Mouse (Mus musculus) liver, embryonic 14.5 days (tissue): ENCODE data around the gene Cryzl1. TPM values are rescaled to one million over a fixed set of nuclear protein-coding genes. Genes with fewer than 3 reads are reported as not detected.

Experiments used
- ATAC-seq: fragments of 200-750 bp; cut with Nextera tagmentation; 2 replicates; pipeline ENCODE4 v1.8.0; 2017; ENCODE audit warnings: moderate number of reproducible peaks, mild to moderate bottlenecking, moderate library complexity; ENCODE audit not compliant: insufficient read depth
- DNase-seq, 3 experiments: peaks; one replicate each; pipeline ENCODE4 v3.0.0-alpha.2; 2012 to 2013; ENCODE audit warnings: low read depth in 3 of 3, low spot score in 3 of 3
- H3K27ac ChIP-seq: fragments of 300-500 bp; sonication (generic); 2 replicates; pipeline ENCODE4 v1.5.1; 2014; ENCODE audit warnings: moderate library complexity, mild to moderate bottlenecking, control low read depth, inconsistent platforms
- H3K27me3 ChIP-seq: fragments of 300-500 bp; sonication (generic); 2 replicates; pipeline ENCODE4 v1.6.1; 2014; ENCODE audit warnings: mild to moderate bottlenecking, low read length, moderate library complexity; ENCODE audit not compliant: control insufficient read depth, insufficient read depth
- H3K36me3 ChIP-seq: fragments of 300-500 bp; sonication (generic); replicated peaks from 2 replicates; pipeline ENCODE4 v1.6.1; 2014; ENCODE audit warnings: low read depth; ENCODE audit not compliant: control insufficient read depth, insufficient read depth
- H3K4me1 ChIP-seq, 2 experiments: fragments of 200-500 bp in 1 of 2; fragments of 300-500 bp in 1 of 2; sonication (generic) in 1 of 2; replicated peaks; 2 replicates each; pipeline ENCODE4 v1.6.1; 2012 to 2014; ENCODE audit warnings: antibody characterized with exemption in 1 of 2, inconsistent platforms in 1 of 2, low read length in 1 of 2; ENCODE audit not compliant: control insufficient read depth in 2 of 2, insufficient read depth in 2 of 2
- H3K4me2 ChIP-seq: fragments of 300-500 bp; sonication (generic); 2 replicates; pipeline ENCODE4 v1.6.1; 2014; ENCODE audit warnings: low read depth, mild to moderate bottlenecking, control low read depth, moderate library complexity
- H3K4me3 ChIP-seq, 2 experiments: fragments of 200-500 bp in 1 of 2; fragments of 300-500 bp in 1 of 2; sonication (generic) in 1 of 2; 2 replicates each; pipeline ENCODE4 v1.5.1; 2012 to 2014; ENCODE audit warnings: low read depth in 2 of 2, low read length in 2 of 2, mild to moderate bottlenecking in 2 of 2, control low read depth in 1 of 2, inconsistent platforms in 1 of 2, moderate library complexity in 1 of 2; ENCODE audit not compliant: insufficient read depth in 1 of 2
- H3K9ac ChIP-seq: fragments of 300-500 bp; sonication (generic); replicated peaks from 2 replicates; pipeline ENCODE4 v1.6.1; 2014; ENCODE audit warnings: mild to moderate bottlenecking, control low read depth, moderate library complexity
- H3K9me3 ChIP-seq: fragments of 300-500 bp; sonication (generic); 2 replicates; pipeline ENCODE4 v1.6.1; 2016; ENCODE audit warnings: low read length, mixed read lengths; ENCODE audit not compliant: control insufficient read depth
- CTCF ChIP-seq: IDR thresholded peaks from 2 replicates; pipeline ENCODE4 v1.5.1; 2016; ENCODE audit warnings: antibody characterized with exemption, low read depth, control low read depth
- EP300 ChIP-seq: IDR thresholded peaks from 2 replicates; pipeline ENCODE4 v1.6.1; 2016; ENCODE audit warnings: antibody characterized with exemption, low read depth
- WGBS: fragments of 180-500 bp; shearing (Covaris S2); extraction: QIAGEN DNeasy Blood & Tissue Kit; methylation state at CpG from one replicate; pipeline ENCODE4 v1.1.7; 2014; ENCODE audit not compliant: insufficient replicate concordance; 5-methylcytosine and 5-hydroxymethylcytosine counted together
- polyA plus RNA-seq, 2 experiments: library from polyadenylated mRNA; depleted of rRNA in 1 of 2; stranded (reverse) in 1 of 2; unstranded in 1 of 2; fragments of >200 nt; fragmentation: Nextera tagmentation in 1 of 2; extraction: Ambion mirVana in 1 of 2; gene quantifications; 2 replicates each; pipeline versions ENCODE4 v1.2.1 to v1.2.3; 2012 to 2014

The Cryzl1 gene
- polyA plus RNA-seq, 2 experiments, result 17.9 to 29.7 TPM

GRCm38 (mm10) chr16:91732816-91733215, 4.0 kb upstream of the Cryzl1 start:
- H3K9ac ChIP-seq, result no peak overlapping the region
- H3K4me1 ChIP-seq, result peaks cover under 1 to 17% of the 10 kb centered on the region in 2 experiments; a peak in 3 of 4 replicates
- H3K9me3 ChIP-seq, result no peaks in the 10 kb centered on the region
- WGBS, result 14% methylated on average over 2 of the region's 2 CpGs
- DNase-seq, result no peak
- no peak overlapping the region for H3K4me2 ChIP-seq
- no peak overlapping the region for H3K27ac ChIP-seq
- peaks cover 38% of the 10 kb centered on the region for H3K27me3 ChIP-seq
- TF ChIP-seq CTCF, result no peak
- no peak for TF ChIP-seq EP300
- H3K4me3 ChIP-seq, result no peak overlapping the region
- H3K36me3 ChIP-seq, result no peaks in the 10 kb centered on the region
- no peak for ATAC-seq

GRCm38 (mm10) chr16:91730446-91730845, 1.7 kb upstream of the Cryzl1 start:
- Histone ChIP-seq H3K36me3 (no peaks in the 10 kb centered on the region), H3K4me1 (peaks cover 11 to 16% of the 10 kb centered on the region in 2 experiments), H3K4me3 (peak overlapping the region; percentile 60 to 72), H3K9ac (0 out of 2 replicates have a peak overlapping the region, but pooled peaks have one; percentile 7), H3K27me3 (peaks cover 38% of the 10 kb centered on the region), H3K4me2 (peak overlapping the region; percentile 79), H3K9me3 (no peaks in the 10 kb centered on the region), H3K27ac (no peak overlapping the region)
- WGBS, result 3% methylated on average over 11 of the region's 11 CpGs
- ATAC-seq (no peak), DNase-seq (no peak)
- TF ChIP-seq CTCF (no peak), EP300 (no peak)

GRCm38 (mm10) chr16:91729821-91730441, 1.2 kb upstream of the Cryzl1 start:
- WGBS, result under 1% methylated on average over 43 of the region's 44 CpGs
- H3K27me3 ChIP-seq, result peaks cover 38% of the 10 kb centered on the region
- H3K9me3 ChIP-seq, result no peaks in the 10 kb centered on the region
- no peak for DNase-seq
- no peaks in the 10 kb centered on the region for H3K36me3 ChIP-seq
- no peak overlapping the region for H3K27ac ChIP-seq
- H3K4me3 ChIP-seq, result peak overlapping the region; percentile 60 to 72
- ATAC-seq, result no peak
- H3K9ac ChIP-seq, result peak overlapping the region; percentile 23; the same call in 1 of the 2 replicates
- TF ChIP-seq CTCF, result no peak
- TF ChIP-seq EP300, result no peak
- peak overlapping the region; percentile 79 for H3K4me2 ChIP-seq
- H3K4me1 ChIP-seq, result peaks cover 11 to 12% of the 10 kb centered on the region in 2 experiments

GRCm38 (mm10) chr16:91729066-91729482, 299 bp upstream of the Cryzl1 start, which contains the start of gene Itsn1:
TSS of gene Itsn1 (plus strand) at chr16:91729281.
- H3K27ac ChIP-seq, result peak within 1 kb of the TSS; percentile 72
- H3K9me3 ChIP-seq, result no peaks in the 10 kb centered on the region
- H3K4me1 ChIP-seq, result peaks cover 9 to 11% of the 10 kb centered on the region in 2 experiments
- H3K36me3 ChIP-seq, result no peaks in the 10 kb centered on the region
- peaks cover 38% of the 10 kb centered on the region for H3K27me3 ChIP-seq
- peak within 1 kb of the TSS; percentile 72 to 90 for H3K4me3 ChIP-seq
- ATAC-seq, result peak; percentile 84
- H3K4me2 ChIP-seq, result peak within 1 kb of the TSS; percentile 79
- WGBS, result under 1% methylated on average over 33 of the region's 33 CpGs
- peak within 1 kb of the TSS; percentile 68 for H3K9ac ChIP-seq
- peak; percentile 95 to 97 (median 96) for DNase-seq
- TF ChIP-seq CTCF (no peak), EP300 (no peak)

- peaks cover 32% of the 10 kb centered on the region for H3K27me3 ChIP-seq
- peak overlapping the region; percentile 72 to 90; a peak in 3 of 4 replicates for H3K4me3 ChIP-seq
- H3K4me2 ChIP-seq, result peak overlapping the region; percentile 79
- WGBS, result 81% methylated on average over 15 of the region's 15 CpGs
- ATAC-seq, result no peak
- peak overlapping the region; percentile 72 for H3K27ac ChIP-seq
- TF ChIP-seq EP300 (no peak), CTCF (no peak)
- no peaks in the 10 kb centered on the region for H3K36me3 ChIP-seq
- DNase-seq, result peak in 2 of 3 experiments; percentile 46 to 47
- H3K9ac ChIP-seq, result peak overlapping the region; percentile 68
- H3K9me3 ChIP-seq, result no peaks in the 10 kb centered on the region
- peaks cover 9 to 11% of the 10 kb centered on the region in 2 experiments for H3K4me1 ChIP-seq
Observed at GRCm38 (mm10) chr16:91727433-91727832, 1.3 kb downstream of the Cryzl1 start.
